Mouse (Mus musculus): ENCODE measurements around the gene 2510039O18Rik.

2510039O18Rik gene

GRCm38 (mm10) chr4:147985205-147986132 lies 44.8 kb downstream of the 2510039O18Rik start, which contains the start of gene Nppb:
Nppb (plus strand) TSS chr4:147985788.
- ATAC-seq (ENCODE audit: low TSS enrichment): no peak

GRCm38 (mm10) chr4:147993571-147994095 lies 52.9 kb downstream of the 2510039O18Rik start:
- no peak for ATAC-seq (ENCODE audit: low TSS enrichment)

- ATAC-seq (ENCODE audit: low TSS enrichment): no peak
Observed at GRCm38 (mm10) chr4:147995311-147995710, 54.6 kb downstream of the 2510039O18Rik start.
